ENCODE assay signal across 13 mouse cellular contexts in genomic region chr17:49522435-49522834, GRCm38 (mm10).
"Had no signal": no experiment of that assay in that cellular context is flagged by ENCODE, and none has a peak within 500 bp of the region (broad histone marks: within the 10 kb centered on the region; RNA-seq: fewer than 3 reads in every experiment).

No protein-coding gene starts in this region.

- H3K9ac ChIP-seq: limb, embryonic 15.5 days; liver, embryonic 12.5 days; lung, embryonic 14.5 days; neural tube, embryonic 13.5 days had no signal

- H3K4me3 ChIP-seq: left cerebral cortex, adult 2 months; limb, embryonic 15.5 days; liver, embryonic 12.5 days; myocyte; neural tube, embryonic 13.5 days had no signal

- DNase-seq: kidney, adult 18-20 months; kidney, postnatal 14 days; lung, embryonic 14.5 days; lung, postnatal 10 days; lung, postnatal 4 days; thymus, adult 18-20 months; thymus, postnatal 14 days had no signal

- H3K27me3 ChIP-seq: limb, embryonic 15.5 days; liver, embryonic 12.5 days; neural tube, embryonic 13.5 days had no signal

- ATAC-seq: liver, embryonic 12.5 days had no signal

- H3K9me3 ChIP-seq: limb, embryonic 15.5 days; liver, embryonic 12.5 days; neural tube, embryonic 13.5 days had no signal

- H3K36me3 ChIP-seq: limb, embryonic 15.5 days; liver, embryonic 12.5 days; neural tube, embryonic 13.5 days had no signal

- H3K4me1 ChIP-seq: liver, embryonic 12.5 days had no signal

- H3K4me2 ChIP-seq: limb, embryonic 15.5 days; liver, embryonic 12.5 days; lung, embryonic 14.5 days; midbrain, embryonic 11.5 days; neural tube, embryonic 13.5 days had no signal

- H3K27ac ChIP-seq: left cerebral cortex, adult 2 months; limb, embryonic 15.5 days; liver, embryonic 12.5 days; neural tube, embryonic 13.5 days had no signal
